Mouse (Mus musculus) CD4-positive, CD25-positive, alpha-beta regulatory T cell, adult 2 months (primary cell): ENCODE measurements at regions not wholly inside any gene's neighbourhood (a gene's known extent, or its start where the extent isn't known, plus 50 kb on each side); places are given as distances from the start of the nearest gene placed in this dataset.

Experiments used
- DNase-seq: peaks from one replicate; pipeline ENCODE4 v3.0.0-alpha.2; 2012; ENCODE audit warnings: low read depth, low spot score

GRCm38 (mm10) chr1:80131354-80131753 lies 86.9 kb downstream of the Fam124b start:
- no peak for DNase-seq

- DNase-seq: no peak
Observed at GRCm38 (mm10) chr1:80123966-80124365, 94.3 kb downstream of the Fam124b start.

GRCm38 (mm10) chr1:80115913-80116312 lies 102.4 kb downstream of the Fam124b start:
- DNase-seq: no peak

GRCm38 (mm10) chr1:80107747-80108476 lies 110.4 kb downstream of the Fam124b start:
- DNase-seq: no peak

- DNase-seq: peak; percentile 41
Observed at GRCm38 (mm10) chr1:80106269-80106668, 112.0 kb downstream of the Fam124b start.

GRCm38 (mm10) chr1:80098266-80098665 lies 120.0 kb downstream of the Fam124b start:
- no peak for DNase-seq

- DNase-seq: no peak
Observed at GRCm38 (mm10) chr1:80091800-80092199, 126.5 kb downstream of the Fam124b start.

- no peak for DNase-seq
Observed at GRCm38 (mm10) chr1:80091350-80091749, 126.9 kb downstream of the Fam124b start.

- DNase-seq: no peak
Observed at GRCm38 (mm10) chr1:80088651-80089050, 129.6 kb downstream of the Fam124b start.

GRCm38 (mm10) chr1:80076357-80076756 lies 141.9 kb downstream of the Fam124b start:
- DNase-seq: no peak

- no peak for DNase-seq
Observed at GRCm38 (mm10) chr1:80074376-80074775, 143.9 kb downstream of the Fam124b start.

- DNase-seq: no peak
Observed at GRCm38 (mm10) chr1:80073950-80074349, 144.3 kb downstream of the Fam124b start.

- DNase-seq: no peak
Observed at GRCm38 (mm10) chr1:80069141-80069540, 149.1 kb downstream of the Fam124b start.

GRCm38 (mm10) chr1:80062121-80062520 lies 156.2 kb downstream of the Fam124b start:
- no peak for DNase-seq

GRCm38 (mm10) chr1:80061632-80062031 lies 156.6 kb downstream of the Fam124b start:
- DNase-seq: no peak

- DNase-seq: no peak
Observed at GRCm38 (mm10) chr1:80045141-80045540, 173.1 kb downstream of the Fam124b start.

GRCm38 (mm10) chr1:80040409-80040808 lies 177.9 kb downstream of the Fam124b start:
- DNase-seq: no peak

GRCm38 (mm10) chr1:80039891-80040290 lies 178.4 kb downstream of the Fam124b start:
- DNase-seq: no peak

- DNase-seq: no peak
Observed at GRCm38 (mm10) chr1:80039161-80039560, 178.2 kb upstream of the Serpine2 start.

GRCm38 (mm10) chr1:80038059-80038458 lies 177.1 kb upstream of the Serpine2 start:
- DNase-seq: no peak

- no peak for DNase-seq
Observed at GRCm38 (mm10) chr1:80036436-80036835, 175.5 kb upstream of the Serpine2 start.

GRCm38 (mm10) chr1:80033522-80033921 lies 172.5 kb upstream of the Serpine2 start:
- no peak for DNase-seq

GRCm38 (mm10) chr1:80033121-80033520 lies 172.1 kb upstream of the Serpine2 start:
- DNase-seq: no peak

- no peak for DNase-seq
Observed at GRCm38 (mm10) chr1:80032464-80032863, 171.5 kb upstream of the Serpine2 start.
